Mouse (Mus musculus): ENCODE results near the gene Max. TPM values are rescaled to one million over a fixed set of nuclear protein-coding genes. Genes with fewer than 3 reads are reported as not detected.

The Max gene
- total RNA-seq, 2 experiments from 2014 or later = 43.6 to 61.0 TPM

DNA sequence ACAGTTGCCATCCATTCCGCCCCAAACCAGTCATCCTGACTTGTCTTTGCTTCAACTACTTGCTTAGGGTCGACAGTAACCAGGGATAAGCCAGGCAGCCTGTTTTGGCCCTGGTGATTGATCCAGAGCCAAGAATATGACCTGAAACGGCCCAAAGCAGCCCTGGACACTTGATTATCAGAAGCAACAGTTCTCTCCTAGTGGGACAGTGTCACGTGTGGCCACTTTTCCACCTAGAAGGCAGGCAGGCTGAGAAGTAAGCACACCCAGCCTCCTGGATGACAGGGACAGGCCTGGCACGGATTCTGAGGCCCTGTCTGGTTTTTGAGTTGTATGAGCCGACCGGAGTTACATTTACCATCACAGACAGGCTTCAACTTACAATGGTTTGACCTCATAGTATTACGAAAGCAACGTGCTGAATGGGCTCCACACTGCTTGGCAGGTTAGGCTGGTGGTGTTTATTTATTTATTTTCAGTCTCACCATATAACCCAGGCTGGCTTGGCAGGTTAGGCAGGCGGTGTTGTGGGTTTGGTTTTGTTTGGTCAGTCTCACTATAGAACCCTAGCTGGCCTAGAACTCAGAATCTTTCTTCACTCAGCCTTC lies 35.6 kb downstream of the Max start:
- DNase-seq = peak; percentile 64 to 67
- intact Hi-C loops (cut with DNase I) = loop anchor here (2.0 kb wide), 1 partner anchor 42 kb away; no protein-coding TSS in a partner anchor

DNA sequence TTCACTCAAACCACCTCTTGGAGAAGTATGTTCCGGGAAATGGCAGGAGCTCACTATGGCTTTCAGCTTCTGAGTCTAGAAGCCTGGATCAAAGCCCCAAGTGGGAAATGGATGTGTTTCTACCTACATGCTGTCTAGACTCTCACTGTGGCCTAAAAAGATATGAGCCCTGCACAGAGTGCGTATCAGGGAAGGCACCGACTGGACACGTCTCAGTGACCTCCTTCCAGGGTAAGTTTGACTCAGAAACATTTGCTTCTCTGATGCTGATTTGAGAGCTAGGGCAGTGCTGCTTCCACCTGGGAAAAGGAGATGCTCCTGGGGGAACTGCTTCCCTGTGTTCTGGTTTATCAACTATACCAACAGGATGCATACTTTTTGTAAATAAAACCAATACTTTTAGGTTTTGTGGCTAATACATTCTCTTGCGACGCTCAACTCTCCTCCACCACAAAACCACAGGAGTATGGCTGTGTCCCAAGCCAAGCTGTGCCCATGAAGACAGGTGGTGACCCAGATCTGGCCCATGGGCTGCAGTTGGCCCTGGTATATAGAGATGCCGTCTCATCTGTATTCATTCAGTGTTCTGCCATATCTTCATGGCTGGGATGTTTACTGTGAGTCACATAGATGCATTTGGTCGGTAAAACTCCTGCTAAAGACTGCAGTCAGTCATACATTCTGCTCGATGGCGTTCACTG lies 36.9 kb downstream of the Max start:
- DNase-seq = no peak
- intact Hi-C loops (cut with DNase I) = no loop called here

DNA sequence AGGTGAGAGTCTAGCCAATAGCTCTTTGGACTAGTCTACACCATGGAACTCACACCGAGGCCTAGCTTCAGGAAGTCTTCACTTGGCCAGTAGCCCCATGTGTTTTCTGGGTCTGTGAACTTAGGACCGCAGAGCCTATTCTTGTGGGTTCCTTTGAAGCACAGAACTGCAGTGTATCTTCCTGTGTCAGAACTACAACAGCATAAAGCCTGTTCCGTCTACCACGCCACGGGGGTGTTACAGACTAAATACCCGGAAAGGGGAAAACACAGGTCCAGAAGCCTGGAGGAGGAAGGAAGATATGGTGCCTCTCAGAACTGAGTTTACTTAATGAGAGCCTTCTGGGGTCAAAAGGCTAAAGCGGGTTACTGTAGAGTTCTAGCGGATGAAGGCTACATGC lies 38.9 kb downstream of the Max start:
- intact Hi-C loops (cut with DNase I) = no loop called here
- peak in 1 of 2 experiments; percentile 25 for DNase-seq

DNA sequence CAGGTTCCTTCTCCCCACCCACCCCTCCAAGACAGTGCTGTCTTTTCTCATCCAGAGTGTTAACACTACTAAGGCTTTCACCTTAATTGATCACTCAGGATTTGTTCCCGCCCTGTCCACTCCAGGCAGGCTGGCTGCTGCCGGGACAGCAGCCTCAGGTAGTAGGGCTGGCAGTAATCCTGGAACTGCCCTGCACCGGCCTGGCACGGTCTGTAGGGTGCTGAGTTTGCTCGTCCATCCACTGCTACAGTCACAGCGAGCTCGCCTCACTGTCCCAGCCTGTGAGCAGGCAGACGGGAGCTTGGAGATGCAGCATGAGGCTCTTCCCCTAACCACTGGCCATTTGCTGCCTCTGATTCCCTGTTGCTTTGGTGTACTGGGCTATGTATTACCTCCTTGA lies 41.0 kb downstream of the Max start:
- intact Hi-C loops (cut with DNase I) = no loop called here

DNA sequence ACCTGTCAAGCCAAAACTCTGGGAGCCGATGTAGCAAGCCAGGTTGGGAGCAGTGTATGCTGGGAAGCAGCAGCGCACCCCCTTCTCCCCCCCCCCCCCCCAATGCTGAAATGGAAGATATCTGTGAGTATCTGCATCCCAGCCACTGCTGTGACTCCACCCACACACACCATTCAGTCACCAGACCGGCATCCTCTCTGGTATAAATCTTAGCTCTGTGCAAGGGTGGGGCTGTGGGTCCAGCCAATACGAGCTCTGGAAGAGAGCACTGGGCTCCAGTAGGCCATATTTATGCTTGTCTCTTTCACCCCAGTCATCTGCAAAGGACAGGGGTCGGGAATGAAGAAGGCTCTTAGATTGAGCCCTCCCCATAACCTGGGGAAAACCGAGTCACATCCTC lies 41.6 kb downstream of the Max start:
- intact Hi-C loops (cut with DNase I) = no loop called here
- DNase-seq = no peak

More for the DNA sequence above, 41.0 kb downstream of the Max start:
- DNase-seq = no peak

DNA sequence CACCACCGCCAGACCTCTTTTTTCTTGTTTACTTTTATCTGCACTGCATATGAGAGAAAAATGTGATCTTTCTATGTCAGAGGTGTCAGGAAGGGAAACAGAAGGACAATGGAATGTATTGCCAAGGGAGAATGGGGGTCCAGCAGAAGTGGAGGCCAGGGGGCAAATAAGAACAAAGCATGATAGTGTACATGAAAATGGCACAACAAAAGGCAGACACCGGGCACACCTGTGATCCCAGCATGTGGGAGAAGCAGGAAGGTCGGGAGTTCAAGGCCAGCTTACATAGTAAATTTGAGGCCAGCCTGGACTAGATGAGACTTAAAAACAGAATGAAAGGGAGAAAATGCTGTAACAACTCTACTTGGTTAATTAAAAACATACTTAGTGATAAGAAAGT lies 43.1 kb downstream of the Max start:
- DNase-seq = no peak
- intact Hi-C loops (cut with DNase I) = no loop called here

DNA sequence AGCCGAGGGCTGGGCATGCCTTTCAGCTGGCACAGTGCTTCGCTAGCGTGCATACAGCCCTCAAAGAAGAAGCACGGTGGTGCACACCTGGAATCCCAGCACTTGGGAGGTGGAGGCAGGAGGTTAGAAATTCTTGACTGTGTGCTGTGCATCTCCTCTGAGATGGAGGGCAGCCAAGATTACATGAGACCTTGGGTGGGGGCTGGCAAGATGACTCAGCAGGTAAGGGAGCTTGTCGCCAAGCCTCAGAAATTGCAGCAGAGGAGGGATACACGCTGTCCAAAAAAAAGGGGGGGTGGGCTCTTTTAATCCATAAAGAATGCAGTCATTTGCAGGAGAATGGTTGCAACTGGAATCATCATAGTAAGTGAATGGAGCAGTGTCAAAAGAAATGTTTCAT lies 43.9 kb downstream of the Max start:
- DNase-seq = no peak
- intact Hi-C loops (cut with DNase I) = no loop called here

DNA sequence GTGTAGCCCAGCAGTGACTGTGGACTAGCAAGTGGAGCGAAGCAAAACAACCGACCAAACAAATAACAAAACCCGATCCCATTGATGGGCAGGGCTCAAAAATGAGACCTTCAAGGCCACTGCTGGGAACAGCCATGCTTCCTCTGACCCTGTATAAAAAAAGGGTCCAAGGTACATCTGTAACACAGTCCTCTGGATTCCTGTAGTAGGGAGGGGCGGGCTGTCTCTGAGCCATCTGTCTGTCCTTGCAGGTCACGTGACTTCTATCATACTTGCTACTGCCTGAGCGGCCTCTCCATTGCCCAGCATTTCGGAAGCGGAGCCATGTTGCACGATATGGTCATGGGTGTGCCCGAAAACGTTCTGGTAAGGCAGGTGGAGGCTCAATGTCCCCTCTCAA lies 45.8 kb downstream of the Max start:
- intact Hi-C loops (cut with DNase I) = no loop called here
- no peak for DNase-seq

DNA sequence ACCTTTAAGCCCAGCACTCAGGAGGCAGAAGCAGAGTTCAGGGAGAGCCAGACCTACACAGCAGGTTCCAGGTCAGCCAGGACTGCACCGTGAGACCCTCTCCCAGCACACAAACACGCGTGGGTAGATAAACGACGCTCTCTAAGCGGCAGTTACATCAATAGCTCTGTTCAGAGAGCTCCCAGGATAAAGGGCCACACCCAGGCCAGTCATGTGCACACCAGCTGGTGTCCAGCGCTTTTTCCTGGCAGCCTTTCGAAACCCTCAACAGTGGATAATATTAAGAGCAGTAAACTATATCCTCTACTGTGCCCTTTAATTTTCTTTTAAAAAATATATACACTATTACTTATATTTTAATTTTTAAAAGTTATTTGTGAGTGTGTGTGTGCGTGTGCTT lies 49.8 kb downstream of the Max start:
- intact Hi-C loops (cut with DNase I) = no loop called here
- peak; percentile 56 to 57 for DNase-seq

DNA sequence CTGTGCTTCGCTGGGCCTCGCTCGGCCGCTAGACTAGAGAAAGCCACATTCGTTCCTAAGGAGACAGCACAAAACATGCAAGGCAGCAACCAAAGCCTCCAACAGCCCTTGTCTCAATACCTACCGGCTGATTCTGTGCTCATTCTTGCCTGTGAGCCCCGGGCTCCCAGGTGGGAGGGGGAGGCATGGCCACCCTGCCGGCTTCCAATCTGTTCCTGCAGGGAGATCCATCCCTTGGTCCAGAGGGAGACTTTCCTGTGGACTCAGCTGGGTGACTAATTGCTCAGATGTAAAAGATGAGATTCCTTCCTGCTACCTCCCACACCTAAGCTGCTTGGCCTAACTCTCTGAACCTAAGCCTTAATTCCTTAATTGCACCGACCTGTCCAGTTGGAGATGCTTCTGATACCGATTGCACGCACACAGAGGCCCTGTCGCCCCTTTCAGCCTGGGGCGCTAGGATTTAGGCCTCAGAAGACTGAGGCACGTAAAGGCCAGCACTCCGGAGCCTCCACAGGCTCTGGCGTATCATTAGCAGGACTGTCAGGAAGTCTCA lies 50.8 kb downstream of the Max start:
- intact Hi-C loops (cut with DNase I) = no loop called here

DNA sequence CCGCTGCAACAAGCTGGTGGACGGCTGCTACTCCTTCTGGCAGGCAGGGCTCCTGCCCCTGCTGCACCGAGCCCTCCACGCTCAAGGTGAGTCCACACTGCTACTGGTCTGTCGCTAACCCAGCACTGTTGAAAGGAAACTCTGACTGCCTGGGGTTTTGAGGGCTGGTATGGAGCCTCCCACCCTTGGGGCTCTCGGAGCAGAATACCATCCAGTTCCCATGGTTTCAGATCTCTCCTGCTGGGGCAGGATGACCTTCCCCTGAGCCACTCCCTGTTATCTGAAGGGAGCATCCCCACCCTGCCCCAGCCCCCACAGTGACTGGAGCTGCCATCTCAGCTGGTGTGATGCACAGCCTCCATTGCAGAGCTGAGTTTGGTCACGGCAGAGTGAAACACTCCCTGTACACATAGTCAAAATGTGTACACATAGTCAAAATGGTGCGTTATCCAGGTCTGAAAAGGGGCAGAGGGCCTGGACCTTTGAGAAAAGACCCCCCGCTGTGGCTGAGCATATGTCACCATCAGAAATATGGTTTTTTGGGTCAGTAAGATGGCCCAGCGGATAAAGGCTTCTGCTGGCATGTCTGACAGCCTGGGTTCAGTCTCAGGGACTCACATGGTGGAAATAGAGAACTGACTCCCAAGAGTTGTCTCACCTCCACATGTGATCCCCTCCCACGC lies 51.6 kb downstream of the Max start:
- intact Hi-C loops (cut with DNase I) = no loop called here
- no peak for DNase-seq

More for the DNA sequence above, 50.8 kb downstream of the Max start:
- DNase-seq = no peak

DNA sequence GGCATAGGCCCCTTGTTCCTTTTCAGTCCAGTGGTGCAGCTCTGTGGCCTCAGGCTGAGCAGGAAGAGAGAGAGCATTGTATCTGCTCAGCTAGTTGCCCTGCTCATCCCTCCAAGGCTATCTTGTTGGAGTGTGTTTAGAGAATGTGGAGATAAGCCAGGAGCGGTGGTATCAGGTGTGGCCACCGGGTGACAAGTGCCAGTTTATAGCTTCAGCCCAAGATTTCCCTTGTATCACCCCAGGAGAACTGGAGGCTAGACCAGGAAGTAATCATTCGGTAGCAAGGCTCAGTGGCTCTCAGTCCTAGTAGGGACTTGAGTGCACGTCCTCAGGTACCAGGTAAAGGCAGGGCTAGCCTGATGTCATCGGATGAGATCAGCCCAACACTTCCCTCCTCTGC lies 52.8 kb downstream of the Max start:
- DNase-seq = no peak
- intact Hi-C loops (cut with DNase I) = no loop called here

DNA sequence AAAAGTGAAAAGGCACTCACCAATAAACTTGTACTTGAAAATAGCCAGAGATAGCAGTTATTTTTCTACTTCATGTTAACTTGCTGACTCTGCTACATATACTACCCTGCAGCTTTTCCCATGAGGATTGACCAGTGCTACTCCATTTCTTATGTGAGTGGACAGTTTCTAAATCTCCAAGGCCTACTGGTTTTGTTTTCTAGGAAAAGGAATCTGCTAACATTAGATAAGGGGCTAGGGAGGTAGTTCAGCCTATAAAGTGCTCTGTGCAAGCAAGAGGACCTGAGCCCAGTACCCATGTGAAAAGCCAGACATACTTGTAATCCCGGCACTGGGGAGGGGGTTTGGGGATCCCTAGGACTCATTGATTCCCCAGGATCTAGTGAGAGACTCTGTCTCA lies 55.7 kb downstream of the Max start:
- DNase-seq = no peak
- intact Hi-C loops (cut with DNase I) = no loop called here

DNA sequence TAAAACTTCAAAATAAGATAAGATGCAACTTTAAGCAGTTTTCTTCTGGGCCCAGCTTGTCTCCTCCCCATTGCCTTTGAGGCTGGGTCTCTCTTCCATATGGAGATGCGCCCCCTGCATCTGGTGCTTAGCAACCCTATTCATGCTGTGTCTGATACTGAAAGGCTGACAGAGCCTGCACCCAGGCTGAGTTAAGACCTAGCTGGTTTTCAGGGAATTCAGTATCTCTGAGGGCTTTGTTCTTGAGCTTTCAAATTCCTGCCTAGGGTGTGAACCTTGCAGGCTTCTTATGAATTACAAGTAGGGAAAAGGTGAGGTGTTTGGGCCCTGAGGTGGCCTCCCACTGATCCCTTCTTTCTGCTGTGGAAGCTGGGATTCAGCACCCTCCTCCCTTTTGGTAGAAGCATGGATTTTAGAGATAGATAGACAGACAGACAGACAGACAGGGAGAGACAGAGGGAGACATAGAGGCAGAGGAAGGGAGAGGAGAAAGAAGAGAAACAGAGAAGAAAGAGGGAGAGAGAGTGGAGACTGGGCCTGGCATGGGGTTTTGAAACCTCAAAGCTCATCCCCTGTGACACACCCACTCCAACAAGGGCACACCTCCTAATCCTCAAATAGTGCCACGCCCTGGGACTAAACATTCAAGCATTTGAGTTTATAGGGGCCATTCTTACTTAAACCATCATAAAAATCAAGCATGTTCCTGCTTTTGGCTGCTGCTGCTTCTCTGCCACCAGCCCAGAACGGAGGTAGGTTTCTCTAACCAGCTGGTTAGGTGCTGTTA lies 60.3 kb downstream of the Max start:
- DNase-seq = no peak
- intact Hi-C loops (cut with DNase I) = no loop called here

DNA sequence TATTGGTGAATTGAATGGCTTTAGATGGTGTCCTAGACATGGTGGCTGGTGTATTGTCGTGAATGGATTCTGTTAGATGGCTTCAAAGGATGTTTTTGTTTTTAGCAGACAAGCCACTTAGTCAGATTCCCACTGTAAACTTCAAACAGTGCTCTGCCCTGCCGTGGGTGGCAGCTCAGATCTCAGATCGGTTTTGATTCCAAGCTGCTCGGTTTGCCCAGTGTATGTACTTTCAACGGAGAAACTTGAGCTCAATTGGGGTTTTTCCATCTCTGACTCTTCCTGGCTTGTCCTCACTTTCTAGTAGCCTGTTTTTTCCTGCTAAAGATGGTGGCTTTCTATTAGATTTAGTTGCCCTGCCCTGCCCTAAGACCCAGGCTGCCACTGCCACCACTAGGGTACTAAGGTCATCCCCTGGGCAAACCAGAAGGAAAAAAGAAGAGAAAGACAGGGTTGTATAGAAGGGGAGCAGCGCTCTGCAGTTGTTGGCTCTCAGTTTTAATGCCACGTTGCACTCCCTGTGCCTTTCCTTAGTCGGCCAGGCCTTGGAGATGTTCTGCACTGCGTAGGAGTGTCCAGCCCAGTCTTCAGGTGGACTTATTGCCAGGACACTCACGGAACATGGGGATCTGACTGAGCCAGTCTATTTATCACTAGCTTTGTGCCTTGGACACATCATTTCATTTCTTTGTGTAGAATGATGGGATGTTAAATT lies 62.6 kb downstream of the Max start:
- intact Hi-C loops (cut with DNase I) = loop anchor here (5.0 kb wide), 1 partner anchor 58 kb away; no protein-coding TSS in a partner anchor

DNA sequence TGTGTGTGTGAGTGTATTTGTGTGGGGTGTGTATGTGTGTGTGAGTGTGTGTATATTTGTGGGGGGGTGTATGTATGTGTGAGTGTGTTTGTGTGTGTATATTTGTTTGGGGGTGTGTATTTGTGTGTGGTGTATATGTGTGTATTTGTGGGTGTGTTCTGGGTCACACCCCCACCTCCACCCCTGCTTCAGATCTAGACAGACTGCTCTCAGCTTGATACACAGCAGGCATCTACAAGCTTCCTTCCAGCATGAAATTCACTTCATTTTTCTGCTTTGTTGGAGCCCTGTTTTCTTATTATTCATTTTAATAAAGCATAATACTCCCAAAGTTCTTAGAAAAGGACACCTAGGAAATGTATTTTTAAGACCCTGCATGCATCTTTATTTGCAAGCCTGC lies 63.9 kb downstream of the Max start:
- no peak for DNase-seq
- intact Hi-C loops (cut with DNase I) = loop anchor here (5.0 kb wide), 1 partner anchor 59 kb away; no protein-coding TSS in a partner anchor

More for the DNA sequence above, 62.6 kb downstream of the Max start:
- DNase-seq = no peak

DNA sequence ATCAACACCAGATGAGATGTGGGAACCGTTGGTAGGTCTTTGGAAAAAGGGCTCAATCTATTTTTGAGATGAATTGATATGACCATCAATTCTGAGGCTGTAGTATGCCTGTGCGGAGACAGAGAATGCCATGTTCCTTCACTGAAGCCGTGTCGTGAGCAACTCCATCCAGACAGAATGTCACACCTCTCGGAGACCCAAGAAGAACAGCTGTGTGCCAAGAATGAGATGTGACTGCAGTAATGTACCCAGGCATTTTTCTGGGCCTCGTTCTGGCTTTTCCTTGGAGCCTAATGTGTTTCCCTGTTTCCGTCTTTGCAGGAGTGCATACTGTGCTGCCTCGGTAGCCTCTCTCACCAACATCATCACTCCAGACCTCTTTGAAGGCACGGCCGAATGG lies 65.0 kb downstream of the Max start:
- DNase-seq = no peak
- intact Hi-C loops (cut with DNase I) = loop anchor here (5.0 kb wide), 1 partner anchor 60 kb away; no protein-coding TSS in a partner anchor

DNA sequence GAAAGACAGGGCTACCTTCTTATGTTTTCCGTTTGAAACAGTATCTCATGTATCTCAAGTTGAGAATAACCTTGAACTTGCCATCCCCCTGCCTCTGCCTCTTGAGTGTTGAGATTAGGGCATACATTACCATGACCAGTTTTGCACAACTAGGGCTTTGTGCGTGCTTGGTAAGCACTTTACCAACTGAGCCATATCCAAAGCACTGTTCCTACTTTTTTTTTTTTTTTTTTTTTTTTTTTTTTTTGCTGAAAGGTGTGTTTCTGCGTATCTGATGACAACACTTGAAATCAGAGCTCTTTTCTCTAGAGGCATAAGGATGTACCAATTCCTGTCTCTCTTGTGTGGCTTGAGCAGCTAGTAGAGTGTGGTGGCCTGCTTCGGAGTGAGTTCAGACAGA lies 65.4 kb downstream of the Max start:
- intact Hi-C loops (cut with DNase I) = loop anchor here (5.0 kb wide), 1 partner anchor 61 kb away; no protein-coding TSS in a partner anchor
- no peak for DNase-seq

DNA sequence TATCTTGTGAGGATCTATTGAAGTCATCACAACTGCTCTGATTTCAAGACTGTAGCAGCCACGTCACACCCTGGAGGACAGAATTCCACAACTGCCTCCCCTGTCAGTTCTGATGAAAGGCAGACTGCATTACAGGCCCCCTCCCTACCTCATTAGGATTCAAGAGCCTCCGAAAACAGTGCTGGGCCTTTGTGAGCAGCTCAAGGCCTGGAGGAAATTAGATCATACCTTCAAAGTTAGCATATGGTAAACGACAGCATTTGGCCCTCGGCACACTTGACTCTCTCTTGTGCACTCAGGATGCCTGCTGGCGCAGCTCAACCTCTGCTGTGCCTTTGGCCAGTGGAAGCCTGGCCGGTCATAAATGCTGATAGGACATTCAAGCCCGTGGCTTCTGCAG lies 66.2 kb downstream of the Max start:
- intact Hi-C loops (cut with DNase I) = loop anchor here (5.0 kb wide), 1 partner anchor 62 kb away; no protein-coding TSS in a partner anchor
- peak in 1 of 2 experiments; percentile 27 for DNase-seq
